8 mouse cellular contexts compared by ENCODE assay signal in genomic region chr4:33396222-33397176, GRCm38 (mm10).
A peak's percentile ranks its signal among the peaks of the same experiment; 100 is the strongest.
DNase-seq lines count a peak whose midpoint lies in the region; ATAC-seq lines count a peak whose summit lies in the region.

No protein-coding gene starts in this region.

- 51% methylated on average over 3 of the region's 3 CpGs for WGBS in large intestine, adult 2 months

- intact Hi-C loops in heart, postnatal 10 days (cut with DNase I) = loop anchor here (1.0 to 10.0 kb wide), 4 partner anchors 191 to 1528 kb away; no protein-coding TSS in a partner anchor

- DNase-seq in brain, adult 2 months (ENCODE audit: low read depth, low spot score) = peak; percentile 93
- DNase-seq in fibroblast of lung, adult 2 months (ENCODE audit: low read depth) = peak; percentile 44
- peak; percentile 89 to 93 for DNase-seq in heart, postnatal 10 days
- DNase-seq in large intestine, adult 2 months (ENCODE audit: low read depth, low spot score) = peak; percentile 54
- peak; percentile 64 to 68 for DNase-seq in lung, adult 18-20 months
- peak; percentile 62 for DNase-seq in testis, postnatal 14 days (ENCODE audit: low spot score)

- ATAC-seq in CD4-positive, CD25-positive, alpha-beta regulatory T cell, adult 4 months = peak; percentile 93
- peak; percentile 73 for ATAC-seq in neutrophil, adult 5-6 weeks (ENCODE audit: extremely low read depth, insufficient number of reproducible peaks, low FRiP score, poor library complexity, severe bottlenecking)

Comparison
In these comparisons a context has a peak if more than half of its experiments do, and no peak if none do; other contexts are left out.
1. Peak in every context shown above with its lines: DNase-seq and ATAC-seq.